Mouse (Mus musculus): ENCODE data around the gene Dcaf7. TPM values are rescaled to one million over a fixed set of nuclear protein-coding genes. Genes with fewer than 3 reads are reported as not detected.

Gene Dcaf7
- polyA plus RNA-seq, 1 experiment from 2014 or later = 43.1 TPM

GRCm38 (mm10) chr11:106083708-106084701 lies 47.3 kb downstream of the Dcaf7 start, which contains the start of gene Map3k3:
Gene Map3k3 (plus strand): TSS chr11:106084613.
- peak; percentile 69 for TF ChIP-seq CTCF (IDR thresholded peaks at IDR 0.05; ENCODE audit: low read depth)
- WGBS = under 1% methylated on average over 69 of the region's 69 CpGs
- Histone ChIP-seq H3K27ac (peak within 1 kb of the TSS; percentile 100), H3K36me3 (ENCODE audit: insufficient read depth, low read length) (no peaks in the 10 kb centered on the region), H3K9me3 (replicated peaks; ENCODE audit: low read length) (no peaks in the 10 kb centered on the region), H3K27me3 (ENCODE audit: insufficient read depth, low read length) (no peaks in the 10 kb centered on the region), H3K4me2 (ENCODE audit: low read length) (peak within 1 kb of the TSS; percentile 85), H3K4me3 (replicated peaks; ENCODE audit: low read depth, low read length) (peak within 1 kb of the TSS; percentile 100), H3K9ac (ENCODE audit: low read depth, low read length) (peak within 1 kb of the TSS; percentile 97), H3K4me1 (replicated peaks; ENCODE audit: insufficient read depth, low read length) (peaks cover 9% of the 10 kb centered on the region)
- ATAC-seq (replicated peaks; ENCODE audit: low FRiP score, low read depth) = peak; percentile 99
- DNase-seq (ENCODE audit: low spot score) = peak; percentile 100

- Histone ChIP-seq H3K27ac (peak overlapping the region; percentile 100), H3K4me3 (replicated peaks; ENCODE audit: low read depth, low read length) (peak overlapping the region; percentile 100), H3K27me3 (ENCODE audit: insufficient read depth, low read length) (no peaks in the 10 kb centered on the region), H3K9ac (ENCODE audit: low read depth, low read length) (peak overlapping the region; percentile 97), H3K36me3 (ENCODE audit: insufficient read depth, low read length) (no peaks in the 10 kb centered on the region), H3K4me2 (ENCODE audit: low read length) (peak overlapping the region; percentile 57), H3K4me1 (replicated peaks; ENCODE audit: insufficient read depth, low read length) (peaks cover 9% of the 10 kb centered on the region), H3K9me3 (replicated peaks; ENCODE audit: low read length) (no peaks in the 10 kb centered on the region)
- DNase-seq (ENCODE audit: low spot score) (peak; percentile 87), ATAC-seq (replicated peaks; ENCODE audit: low FRiP score, low read depth) (peak; percentile 69)
- no peak for TF ChIP-seq CTCF (IDR thresholded peaks at IDR 0.05; ENCODE audit: low read depth)
- WGBS = under 1% methylated on average over 60 of the region's 61 CpGs
Observed at GRCm38 (mm10) chr11:106084911-106085561, 48.4 kb downstream of the Dcaf7 start.

GRCm38 (mm10) chr11:106098223-106098622 lies 61.6 kb downstream of the Dcaf7 start:
- DNase-seq (ENCODE audit: low spot score) (peak; percentile 42), ATAC-seq (replicated peaks; ENCODE audit: low FRiP score, low read depth) (no peak)

GRCm38 (mm10) chr11:106102866-106103265 lies 66.2 kb downstream of the Dcaf7 start:
- ATAC-seq (replicated peaks; ENCODE audit: low FRiP score, low read depth) = no peak
- Histone ChIP-seq H3K36me3 (ENCODE audit: insufficient read depth, low read length) (peaks cover 12% of the 10 kb centered on the region), H3K27ac (no peak overlapping the region), H3K9ac (ENCODE audit: low read depth, low read length) (no peak overlapping the region), H3K4me3 (replicated peaks; ENCODE audit: low read depth, low read length) (no peak overlapping the region), H3K4me2 (ENCODE audit: low read length) (no peak overlapping the region), H3K9me3 (replicated peaks; ENCODE audit: low read length) (no peaks in the 10 kb centered on the region), H3K27me3 (ENCODE audit: insufficient read depth, low read length) (no peaks in the 10 kb centered on the region), H3K4me1 (replicated peaks; ENCODE audit: insufficient read depth, low read length) (no peaks in the 10 kb centered on the region)
- WGBS = 81% methylated on average over 3 of the region's 3 CpGs
- no peak for TF ChIP-seq CTCF (IDR thresholded peaks at IDR 0.05; ENCODE audit: low read depth)
- no peak for DNase-seq (ENCODE audit: low spot score)

More at GRCm38 (mm10) chr11:106098223-106098622, 61.6 kb downstream of the Dcaf7 start:
- WGBS = 87% methylated on average over 1 of the region's 1 CpGs
- peaks cover 8% of the 10 kb centered on the region for H3K36me3 ChIP-seq (ENCODE audit: insufficient read depth, low read length)
- no peak for TF ChIP-seq CTCF (IDR thresholded peaks at IDR 0.05; ENCODE audit: low read depth)
- H3K27ac ChIP-seq = no peak overlapping the region
- no peaks in the 10 kb centered on the region for H3K9me3 ChIP-seq (replicated peaks; ENCODE audit: low read length)
- no peaks in the 10 kb centered on the region for H3K4me1 ChIP-seq (replicated peaks; ENCODE audit: insufficient read depth, low read length)
- no peak overlapping the region for H3K9ac ChIP-seq (ENCODE audit: low read depth, low read length)
- H3K4me2 ChIP-seq (ENCODE audit: low read length) = no peak overlapping the region
- no peaks in the 10 kb centered on the region for H3K27me3 ChIP-seq (ENCODE audit: insufficient read depth, low read length)
- H3K4me3 ChIP-seq (replicated peaks; ENCODE audit: low read depth, low read length) = no peak overlapping the region

GRCm38 (mm10) chr11:106106047-106106587 lies 69.4 kb downstream of the Dcaf7 start:
- TF ChIP-seq CTCF (IDR thresholded peaks at IDR 0.05; ENCODE audit: low read depth) = no peak
- 87% methylated on average over 8 of the region's 8 CpGs for WGBS
- H3K9me3 ChIP-seq (replicated peaks; ENCODE audit: low read length) = no peaks in the 10 kb centered on the region
- H3K36me3 ChIP-seq (ENCODE audit: insufficient read depth, low read length) = peaks cover 12% of the 10 kb centered on the region
- no peak overlapping the region for H3K4me3 ChIP-seq (replicated peaks; ENCODE audit: low read depth, low read length)
- no peaks in the 10 kb centered on the region for H3K27me3 ChIP-seq (ENCODE audit: insufficient read depth, low read length)
- H3K27ac ChIP-seq = no peak overlapping the region
- H3K4me2 ChIP-seq (ENCODE audit: low read length) = no peak overlapping the region
- no peak overlapping the region for H3K9ac ChIP-seq (ENCODE audit: low read depth, low read length)
- no peak for DNase-seq (ENCODE audit: low spot score)
- H3K4me1 ChIP-seq (replicated peaks; ENCODE audit: insufficient read depth, low read length) = no peaks in the 10 kb centered on the region
- ATAC-seq (replicated peaks; ENCODE audit: low FRiP score, low read depth) = no peak

Other genes with a start within 250 kb of the Dcaf7 start
- gene Cyb561, start 83.5 kb upstream of the Dcaf7 start, polyA plus RNA-seq (2015; fragmentation: Nextera tagmentation; extraction: Ambion mirVana) = 34.0 and 35.2 TPM in 2 replicates
- gene Ace, start 68.9 kb upstream of the Dcaf7 start, polyA plus RNA-seq (2015; fragmentation: Nextera tagmentation; extraction: Ambion mirVana) = 24.4 and 26.0 TPM in 2 replicates
- 0.06 TPM in 1 of 2 replicates, not detected in the other for gene Ace3, start 42.2 kb upstream of the Dcaf7 start, polyA plus RNA-seq (2015; fragmentation: Nextera tagmentation; extraction: Ambion mirVana)
- 0.05 and 0.10 TPM in 2 replicates for gene Kcnh6, start 28.7 kb upstream of the Dcaf7 start, polyA plus RNA-seq (2015; fragmentation: Nextera tagmentation; extraction: Ambion mirVana)
- 10.5 and 10.8 TPM in 2 replicates for gene Taco1, start 29.2 kb downstream of the Dcaf7 start, polyA plus RNA-seq (2015; fragmentation: Nextera tagmentation; extraction: Ambion mirVana)
- gene Map3k3, start 47.7 kb downstream of the Dcaf7 start, polyA plus RNA-seq (2015; fragmentation: Nextera tagmentation; extraction: Ambion mirVana) = 20.0 and 20.5 TPM in 2 replicates
- not detected in 2 replicates for gene Gm10840, start 124.0 kb downstream of the Dcaf7 start, polyA plus RNA-seq (2015; fragmentation: Nextera tagmentation; extraction: Ambion mirVana)
- 132 and 140 TPM in 2 replicates for gene Limd2, start 124.0 kb downstream of the Dcaf7 start, polyA plus RNA-seq (2015; fragmentation: Nextera tagmentation; extraction: Ambion mirVana)
- 19.9 and 21.6 TPM in 2 replicates for gene Strada, start 165.3 kb downstream of the Dcaf7 start, polyA plus RNA-seq (2015; fragmentation: Nextera tagmentation; extraction: Ambion mirVana)
- gene Ccdc47, start 179.5 kb downstream of the Dcaf7 start, polyA plus RNA-seq (2015; fragmentation: Nextera tagmentation; extraction: Ambion mirVana) = 81.1 and 88.0 TPM in 2 replicates
- 48.6 and 52.1 TPM in 2 replicates for gene Ddx42, start 180.1 kb downstream of the Dcaf7 start, polyA plus RNA-seq (2015; fragmentation: Nextera tagmentation; extraction: Ambion mirVana)
- 40.6 and 45.1 TPM in 2 replicates for gene Ftsj3, start 219.2 kb downstream of the Dcaf7 start, polyA plus RNA-seq (2015; fragmentation: Nextera tagmentation; extraction: Ambion mirVana)
- 223 and 251 TPM in 2 replicates for gene Psmc5, start 219.3 kb downstream of the Dcaf7 start, polyA plus RNA-seq (2015; fragmentation: Nextera tagmentation; extraction: Ambion mirVana)
- gene Smarcd2, start 236.1 kb downstream of the Dcaf7 start, polyA plus RNA-seq (2015; fragmentation: Nextera tagmentation; extraction: Ambion mirVana) = 42.7 and 44.6 TPM in 2 replicates
- 0.49 and 0.59 TPM in 2 replicates for gene Tcam1, start 239.8 kb downstream of the Dcaf7 start, polyA plus RNA-seq (2015; fragmentation: Nextera tagmentation; extraction: Ambion mirVana)